Mouse (Mus musculus): ENCODE measurements around the gene Olfr1043.
"Not testable (repeated sequence)": the region's sequence is repeated elsewhere in the genome, so short reads cannot be mapped to it uniquely, and the experiment has no call there.

Gene Olfr1043

GRCm38 (mm10) chr2:86167422-86167821 lies at the start of gene Olfr1043:
Olfr1043 (minus strand) TSS chr2:86167522.
- no peak for DNase-seq (ENCODE audit: low spot score in 2 of 2)

- DNase-seq (ENCODE audit: low spot score in 2 of 2) = no peak
These were observed 35.6 kb upstream of the Olfr1043 start, which contains the start of gene Olfr1045 for GRCm38 (mm10) chr2:86202909-86203308. Olfr1045 (minus strand) TSS chr2:86203009.

GRCm38 (mm10) chr2:86195863-86196262 lies 28.5 kb upstream of the Olfr1043 start:
- no peak for DNase-seq (ENCODE audit: low spot score in 2 of 2)

- DNase-seq (ENCODE audit: low spot score in 2 of 2) = no peak
These were observed 18.3 kb upstream of the Olfr1043 start, which contains the start of gene Olfr52 for GRCm38 (mm10) chr2:86185583-86185982. Olfr52 (minus strand) TSS chr2:86185683.

- no peak for DNase-seq (ENCODE audit: low spot score in 2 of 2)
These were observed 12.6 kb upstream of the Olfr1043 start for GRCm38 (mm10) chr2:86179950-86180349.

- no peak for DNase-seq (ENCODE audit: low spot score in 2 of 2)
These were observed 10.4 kb upstream of the Olfr1043 start, which contains the start of gene Olfr1044 for GRCm38 (mm10) chr2:86177720-86178119. Olfr1044 (minus strand) TSS chr2:86177820.

GRCm38 (mm10) chr2:86175422-86175821 lies 8.1 kb upstream of the Olfr1043 start:
- not testable (repeated sequence) for DNase-seq (ENCODE audit: low spot score in 2 of 2)

- no peak for DNase-seq (ENCODE audit: low spot score in 2 of 2)
These were observed 5.6 kb downstream of the Olfr1043 start, which contains the start of gene Olfr1042 for GRCm38 (mm10) chr2:86161738-86162137. Olfr1042 (minus strand) TSS chr2:86161838.

GRCm38 (mm10) chr2:86146632-86147031 lies 20.7 kb downstream of the Olfr1043 start, which contains the start of gene Olfr1040:
Olfr1040 (minus strand) TSS chr2:86146732.
- no peak for DNase-seq (ENCODE audit: low spot score in 2 of 2)

- no peak for DNase-seq (ENCODE audit: low spot score in 2 of 2)
These were observed 31.5 kb downstream of the Olfr1043 start, which contains the start of gene Olfr1039 for GRCm38 (mm10) chr2:86135828-86136227. Olfr1039 (minus strand) TSS chr2:86135928.
